Mouse (Mus musculus) midbrain, postnatal 0 days (tissue): ENCODE measurements around the gene Rpl24. TPM values are rescaled to one million over a fixed set of nuclear protein-coding genes. Genes with fewer than 3 reads are reported as not detected.

Experiments
- ATAC-seq: fragments of 200-750 bp; cut with Nextera tagmentation; 2 replicates; pipeline ENCODE4 v1.8.0; 2017; ENCODE audit warnings: moderate number of reproducible peaks, mild to moderate bottlenecking, moderate TSS enrichment, moderate library complexity; ENCODE audit not compliant: low FRiP score
- DNase-seq: peaks from one replicate; pipeline ENCODE4 v3.0.0-alpha.2; 2015; ENCODE audit warnings: low spot score
- H3K27ac ChIP-seq: fragments of 300-500 bp; sonication (generic); 2 replicates; pipeline ENCODE4 v1.5.1; 2014; ENCODE audit warnings: low read depth, mild to moderate bottlenecking, low read length, mixed read lengths
- H3K27me3 ChIP-seq: fragments of 300-500 bp; sonication (generic); 2 replicates; pipeline ENCODE4 v1.6.1; 2014; ENCODE audit warnings: low read length, control low read depth, mixed read lengths; ENCODE audit not compliant: insufficient read depth
- H3K36me3 ChIP-seq: fragments of 300-500 bp; sonication (generic); 2 replicates; pipeline ENCODE4 v1.6.1; 2014; ENCODE audit warnings: low read length, control low read depth, mixed read lengths; ENCODE audit not compliant: insufficient read depth
- H3K4me1 ChIP-seq: fragments of 300-500 bp; sonication (generic); 2 replicates; pipeline ENCODE4 v1.6.1; 2014; ENCODE audit warnings: mild to moderate bottlenecking, control low read depth, antibody characterized with exemption, low read length, mixed read lengths; ENCODE audit not compliant: insufficient read depth
- H3K4me2 ChIP-seq: fragments of 300-500 bp; sonication (generic); 2 replicates; pipeline ENCODE4 v1.6.1; 2014; ENCODE audit warnings: low read depth, mild to moderate bottlenecking, low read length, mixed read lengths; ENCODE audit not compliant: poor library complexity, severe bottlenecking
- H3K4me3 ChIP-seq: fragments of 300-500 bp; sonication (generic); 2 replicates; pipeline ENCODE4 v1.5.1; 2014; ENCODE audit warnings: low read depth, mild to moderate bottlenecking, low read length, moderate library complexity
- H3K9ac ChIP-seq: fragments of 300-500 bp; sonication (generic); replicated peaks from 2 replicates; pipeline ENCODE4 v1.6.1; 2014; ENCODE audit warnings: mild to moderate bottlenecking, low read length, moderate library complexity, mixed read lengths; ENCODE audit not compliant: poor library complexity, severe bottlenecking
- H3K9me3 ChIP-seq: fragments of 300-500 bp; sonication (generic); 2 replicates; pipeline ENCODE4 v1.6.1; 2016; ENCODE audit warnings: low read length, control low read depth
- CTCF ChIP-seq: IDR thresholded peaks from 2 replicates; pipeline ENCODE4 v1.5.1; 2016; ENCODE audit warnings: antibody characterized with exemption, mild to moderate bottlenecking
- WGBS: fragments of 180-500 bp; shearing (Covaris S2); extraction: QIAGEN DNeasy Blood & Tissue Kit; methylation state at CpG from one replicate; pipeline ENCODE4 v1.1.7; 2014; 5-methylcytosine and 5-hydroxymethylcytosine counted together
- polyA plus RNA-seq: library from polyadenylated mRNA; unstranded; fragments of >200 nt; fragmentation: Nextera tagmentation; extraction: Ambion mirVana; gene quantifications from 2 replicates; pipeline ENCODE4 v1.2.1, GENCODE M21; 2015
- total RNA-seq: library from RNA; depleted of rRNA; stranded (reverse); fragments of >200 nt; gene quantifications from 2 replicates; pipeline ENCODE4 v1.2.3, GENCODE M21; 2014; rRNA removed

The Rpl24 gene
- total and polyA plus RNA-seq, 2 experiments from 2014 or later = 306 to 533 TPM

DNA sequence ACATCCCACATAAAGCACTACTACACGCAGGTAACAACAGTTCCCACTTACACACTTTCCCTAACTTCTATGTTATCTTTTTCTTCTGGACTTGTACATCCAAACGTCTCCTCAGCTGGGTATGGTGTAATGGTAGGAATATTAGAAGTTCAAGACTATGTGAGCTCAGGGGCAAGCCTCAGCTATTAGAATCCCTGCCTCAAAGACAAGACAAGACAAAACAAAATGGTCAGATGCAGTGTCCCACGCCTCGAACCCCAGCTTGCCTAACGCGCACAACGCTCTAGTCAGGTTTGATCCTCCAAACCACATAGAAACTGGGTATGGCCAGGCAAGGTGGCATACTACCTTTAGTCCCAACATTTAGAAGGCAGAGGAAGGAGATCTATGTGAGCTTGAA, 53.6 kb downstream of the Rpl24 start:
- Histone ChIP-seq H3K4me1 (no peaks in the 10 kb centered on the region), H3K36me3 (peaks cover 27% of the 10 kb centered on the region), H3K9ac (no peak overlapping the region), H3K9me3 (no peaks in the 10 kb centered on the region), H3K4me2 (no peak overlapping the region), H3K27ac (no peak overlapping the region), H3K27me3 (no peaks in the 10 kb centered on the region), H3K4me3 (no peak overlapping the region)
- ATAC-seq (no peak), DNase-seq (no peak)
- WGBS = 99% methylated on average over 7 of the region's 7 CpGs
- no peak for TF ChIP-seq CTCF

Other genes with a start within 250 kb of the Rpl24 start
- 2.6 and 3.2 TPM in 2 replicates for gene Nfkbiz, start 127.4 kb upstream of the Rpl24 start, total RNA-seq
- gene Nfkbiz, start 127.4 kb upstream of the Rpl24 start, polyA plus RNA-seq = 0.96 and 1.3 TPM in 2 replicates
- 2.0 and 2.7 TPM in 2 replicates for gene Nxpe3, start 71.0 kb upstream of the Rpl24 start, total RNA-seq
- 0.77 and 1.1 TPM in 2 replicates for gene Nxpe3, start 71.0 kb upstream of the Rpl24 start, polyA plus RNA-seq
- gene Cep97, start 31.4 kb upstream of the Rpl24 start, total RNA-seq = 7.7 and 11.5 TPM in 2 replicates
- gene Cep97, start 31.4 kb upstream of the Rpl24 start, polyA plus RNA-seq = 6.1 and 6.8 TPM in 2 replicates
- 18.5 and 27.2 TPM in 2 replicates for gene Zbtb11, start 7.6 kb downstream of the Rpl24 start, total RNA-seq
- 17.6 and 19.3 TPM in 2 replicates for gene Zbtb11, start 7.6 kb downstream of the Rpl24 start, polyA plus RNA-seq
- gene Pcnp, start 63.5 kb downstream of the Rpl24 start, total RNA-seq = 76.5 and 103 TPM in 2 replicates
- gene Pcnp, start 63.5 kb downstream of the Rpl24 start, polyA plus RNA-seq = 224 and 233 TPM in 2 replicates
- 10.1 and 12.6 TPM in 2 replicates for gene Trmt10c, start 71.5 kb downstream of the Rpl24 start, total RNA-seq
- 13.4 and 15.0 TPM in 2 replicates for gene Trmt10c, start 71.5 kb downstream of the Rpl24 start, polyA plus RNA-seq
- gene Senp7, start 82.1 kb downstream of the Rpl24 start, total RNA-seq = 26.7 and 40.0 TPM in 2 replicates
- gene Senp7, start 82.1 kb downstream of the Rpl24 start, polyA plus RNA-seq = 32.0 and 34.7 TPM in 2 replicates
- 0.38 and 0.61 TPM in 2 replicates for gene Impg2, start 238.0 kb downstream of the Rpl24 start, total RNA-seq
- 0.10 and 0.27 TPM in 2 replicates for gene Impg2, start 238.0 kb downstream of the Rpl24 start, polyA plus RNA-seq